Mouse (Mus musculus): ENCODE results near the gene Fam118a.

DNA sequence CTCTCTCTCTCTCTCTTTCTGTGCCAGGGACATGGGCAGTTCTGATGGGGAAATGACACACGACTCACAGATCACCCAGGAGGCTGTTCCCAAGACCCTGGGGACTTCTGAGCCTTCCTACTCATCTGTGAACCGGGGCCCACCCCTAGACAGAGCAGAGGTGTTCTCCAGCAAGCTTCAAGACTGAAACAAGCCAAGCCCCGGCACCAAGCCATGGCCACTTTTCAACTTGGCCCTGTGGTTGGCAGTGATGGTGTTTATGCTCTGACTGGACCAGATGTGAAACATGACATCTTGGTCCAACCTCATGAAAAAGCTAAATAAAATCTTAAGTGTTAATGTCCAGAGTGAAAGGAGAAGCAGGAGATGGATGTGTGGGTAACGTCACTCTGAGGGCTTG, 6.5 kb upstream of the Fam118a start:
- TF ChIP-seq POLR2A (IDR thresholded peaks at IDR 0.05; ENCODE audit: low read depth, low read length) = no peak
- no peak for TF ChIP-seq CTCF (IDR thresholded peaks at IDR 0.05; ENCODE audit: extremely low read depth, insufficient read length, insufficient replicate concordance, low read depth, low read length)

Data from small intestine, adult 2 months (tissue).